Mouse (Mus musculus) embryonic fibroblast, embryonic 13.5 days (primary cell): ENCODE measurements around the gene Cpm.

Experiments used
- CTCF ChIP-seq: IDR thresholded peaks from 2 replicates; pipeline ENCODE4 v1.5.1; 2011; ENCODE audit warnings: mild to moderate bottlenecking, control low read depth, low read length, moderate library complexity, borderline replicate concordance; ENCODE audit not compliant: insufficient read depth
- POLR2A ChIP-seq: IDR thresholded peaks from 2 replicates; pipeline ENCODE4 v1.6.1; 2011; ENCODE audit warnings: low read depth, mild to moderate bottlenecking, control low read depth, low read length, moderate library complexity

GRCm38 (mm10) chr10:117646482-117647157 is 17.3 kb downstream of the Cpm start:
- no peak for TF ChIP-seq CTCF
- TF ChIP-seq POLR2A, result no peak
